Mouse (Mus musculus) spleen, postnatal 10 days (tissue): ENCODE data around the gene Armh3.

Experiments
- DNase-seq, 2 experiments: peaks; one replicate each; pipeline ENCODE4 v3.0.0; 2021 to 2022; ENCODE audit warnings: low spot score in 2 of 2

Armh3 gene

GRCm38 (mm10) chr19:45991171-45991570, 7.1 kb downstream of the Armh3 start:
- no peak for DNase-seq

- no peak for DNase-seq
Measured at GRCm38 (mm10) chr19:45988238-45988637, 10.1 kb downstream of the Armh3 start.

GRCm38 (mm10) chr19:45984379-45984778, 13.9 kb downstream of the Armh3 start:
- DNase-seq, result no peak

- no peak for DNase-seq
Measured at GRCm38 (mm10) chr19:45960770-45961169, 37.5 kb downstream of the Armh3 start.

- DNase-seq, result no peak
Measured at GRCm38 (mm10) chr19:45956736-45957135, 41.6 kb downstream of the Armh3 start.

GRCm38 (mm10) chr19:45953286-45953685, 45.0 kb downstream of the Armh3 start:
- peak in 1 of 2 experiments; percentile 35 for DNase-seq

GRCm38 (mm10) chr19:45949236-45949635, 49.1 kb downstream of the Armh3 start:
- DNase-seq, result no peak

GRCm38 (mm10) chr19:45947764-45948163, 50.5 kb downstream of the Armh3 start:
- no peak for DNase-seq

- DNase-seq, result no peak
Measured at GRCm38 (mm10) chr19:45947286-45947685, 51.0 kb downstream of the Armh3 start.

- no peak for DNase-seq
Measured at GRCm38 (mm10) chr19:45946541-45946940, 51.7 kb downstream of the Armh3 start.

- no peak for DNase-seq
Measured at GRCm38 (mm10) chr19:45945986-45946385, 52.3 kb downstream of the Armh3 start.

- peak in 1 of 2 experiments; percentile 31 for DNase-seq
Measured at GRCm38 (mm10) chr19:45943758-45944157, 54.5 kb downstream of the Armh3 start.

GRCm38 (mm10) chr19:45938064-45938463, 60.2 kb downstream of the Armh3 start:
- DNase-seq, result peak in 1 of 2 experiments; percentile 13

GRCm38 (mm10) chr19:45937530-45937929, 60.8 kb downstream of the Armh3 start:
- no peak for DNase-seq

- no peak for DNase-seq
Measured at GRCm38 (mm10) chr19:45927236-45927635, 71.1 kb downstream of the Armh3 start.

GRCm38 (mm10) chr19:45926342-45926741, 71.9 kb downstream of the Armh3 start:
- DNase-seq, result no peak

- DNase-seq, result no peak
Measured at GRCm38 (mm10) chr19:45920299-45921090, 77.8 kb downstream of the Armh3 start.

- DNase-seq, result no peak
Measured at GRCm38 (mm10) chr19:45918406-45918805, 79.9 kb downstream of the Armh3 start.

- DNase-seq, result no peak
Measured at GRCm38 (mm10) chr19:45917856-45918255, 80.4 kb downstream of the Armh3 start.

GRCm38 (mm10) chr19:45916461-45916860, 81.8 kb downstream of the Armh3 start:
- no peak for DNase-seq

GRCm38 (mm10) chr19:45916026-45916425, 82.3 kb downstream of the Armh3 start:
- no peak for DNase-seq

- no peak for DNase-seq
Measured at GRCm38 (mm10) chr19:45913036-45913435, 85.3 kb downstream of the Armh3 start.

GRCm38 (mm10) chr19:45912376-45912775, 85.9 kb downstream of the Armh3 start:
- no peak for DNase-seq
